Mouse (Mus musculus) spleen, postnatal 4 days (tissue): ENCODE data around the gene Polg.

ENCODE experiments used
- DNase-seq, 2 experiments: peaks; one replicate each; pipeline ENCODE4 v3.0.0; 2022; ENCODE audit warnings: low spot score in 2 of 2

Polg gene

DNA sequence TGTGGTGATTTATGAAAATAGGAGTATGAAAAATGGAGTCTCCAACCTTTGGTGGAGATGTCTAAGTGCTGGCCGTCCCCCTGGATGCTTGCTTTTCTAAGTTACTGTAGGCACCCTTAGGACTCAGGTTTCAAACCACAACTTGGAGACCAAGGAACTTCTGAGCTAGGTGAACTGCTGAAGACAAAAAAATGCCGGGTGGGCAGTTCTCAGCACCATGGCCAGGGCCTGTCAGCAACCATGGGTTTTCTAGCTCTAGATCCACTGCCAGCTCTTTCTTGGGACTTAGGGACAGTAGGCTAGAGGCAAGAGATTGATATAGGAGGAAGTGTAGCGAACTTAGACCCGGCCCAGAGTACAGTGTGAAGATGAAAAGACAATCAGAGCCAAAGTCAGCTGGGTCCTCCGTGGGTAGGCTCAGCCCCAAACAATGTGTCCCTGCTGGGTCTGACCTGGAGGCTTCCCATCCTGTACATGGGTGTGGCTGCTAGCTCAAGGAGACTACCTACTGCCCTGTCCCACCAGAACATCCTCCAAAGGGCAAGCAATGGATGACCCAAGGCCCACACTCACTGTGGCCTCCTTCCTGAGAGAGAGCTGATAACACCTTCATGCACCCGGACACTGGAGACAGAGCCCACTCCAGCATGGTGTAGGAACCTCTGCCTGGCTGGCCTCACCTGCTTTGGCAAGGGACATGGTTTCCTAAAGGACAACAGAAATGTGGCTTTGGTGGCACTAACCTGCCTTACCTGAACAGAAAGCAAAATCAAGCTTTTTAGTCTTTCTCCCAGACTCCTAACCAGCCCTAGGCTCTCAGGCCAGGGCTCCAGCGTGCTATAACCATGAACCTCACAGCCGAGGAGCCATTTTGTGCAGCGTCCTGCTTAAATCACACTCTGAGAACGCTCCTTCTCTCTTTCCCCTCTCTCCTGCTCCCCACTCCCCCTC is 36.3 kb upstream of the Polg start:
- DNase-seq = no peak

- no peak for DNase-seq
These were observed 35.4 kb upstream of the Polg start for GRCm38 (mm10) chr7:79501581-79502031.

DNA sequence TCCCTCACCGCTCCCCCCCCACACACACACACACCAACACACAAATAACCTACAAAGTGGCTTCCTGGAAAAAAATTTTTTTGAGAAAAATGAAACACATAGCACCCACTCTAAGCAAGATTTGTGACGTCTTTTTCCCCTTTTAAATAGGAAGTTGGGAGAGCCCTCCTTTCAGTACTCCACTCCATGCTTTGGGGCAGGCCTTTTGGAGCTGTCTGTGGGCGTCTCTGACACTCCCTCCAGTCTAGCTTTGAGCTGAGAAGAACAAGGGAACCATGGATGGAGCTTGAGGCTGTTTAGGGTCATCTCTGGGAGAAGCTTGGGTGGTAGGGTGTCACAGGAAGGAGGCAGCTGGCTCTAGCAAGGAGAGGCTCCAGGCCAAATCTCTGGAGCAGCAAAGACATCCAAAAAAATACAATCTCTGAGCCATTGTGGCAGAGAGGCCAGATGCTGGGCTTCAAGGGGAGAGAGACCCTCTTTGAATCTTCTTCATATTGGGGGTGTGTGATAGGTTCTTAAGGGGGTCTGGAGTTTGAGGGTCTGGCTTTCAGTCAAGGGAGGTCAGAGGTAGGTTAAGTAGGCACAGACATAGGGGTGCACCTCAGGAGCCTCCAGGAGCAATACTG is 34.6 kb upstream of the Polg start:
- DNase-seq = no peak

- no peak for DNase-seq
These were observed 33.7 kb upstream of the Polg start for GRCm38 (mm10) chr7:79499596-79500570.

DNA sequence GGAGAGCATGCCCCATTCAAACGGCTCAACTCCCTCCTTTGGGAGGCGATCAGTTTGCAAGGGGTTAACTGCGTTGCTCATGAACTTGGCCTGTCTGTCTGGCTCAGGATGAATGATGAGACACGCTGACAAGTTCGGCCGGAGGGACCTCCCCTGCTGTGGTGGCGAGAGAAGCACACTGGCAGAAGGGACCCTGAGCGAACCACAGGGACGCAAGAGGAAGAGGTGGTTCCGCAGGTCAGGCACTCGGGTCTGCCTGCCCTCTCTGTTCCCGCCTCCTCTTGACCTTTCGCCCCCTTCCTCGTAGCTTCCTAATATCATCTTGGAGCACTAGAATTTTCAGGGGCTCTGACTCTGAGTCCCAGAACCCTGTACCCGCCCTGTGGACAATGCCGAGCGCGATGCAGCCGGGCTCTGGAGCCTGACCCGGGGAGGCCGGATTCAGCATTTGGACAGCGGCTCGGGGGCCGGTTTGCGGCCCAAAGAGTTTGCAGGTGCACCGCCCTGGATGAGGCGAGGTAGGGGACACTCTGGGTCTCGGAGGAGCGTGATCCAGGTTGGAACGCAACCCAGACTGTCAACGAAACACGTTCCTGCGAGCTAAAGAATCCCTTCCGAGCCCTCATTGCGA is 32.9 kb upstream of the Polg start:
- DNase-seq = peak; percentile 34 to 75

DNA sequence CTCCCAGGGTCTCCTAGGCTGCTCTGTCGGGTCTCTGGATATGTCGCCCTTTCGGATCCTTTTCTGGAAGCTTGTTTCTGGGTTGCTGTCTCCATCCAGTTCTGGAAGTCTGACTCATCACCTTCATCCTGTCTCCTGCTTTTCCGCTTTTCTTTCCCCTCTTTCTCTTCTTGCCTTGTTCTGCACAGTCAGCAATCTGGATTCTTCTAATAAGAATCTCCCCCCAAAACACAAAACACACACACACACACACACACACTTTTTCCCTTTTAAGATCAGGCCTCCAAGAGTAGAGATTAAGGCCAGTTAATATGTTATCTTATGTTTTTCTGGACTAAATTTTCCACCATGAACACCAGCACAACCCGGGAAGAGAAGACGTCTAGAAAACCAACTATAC is 32.2 kb upstream of the Polg start:
- no peak for DNase-seq

DNA sequence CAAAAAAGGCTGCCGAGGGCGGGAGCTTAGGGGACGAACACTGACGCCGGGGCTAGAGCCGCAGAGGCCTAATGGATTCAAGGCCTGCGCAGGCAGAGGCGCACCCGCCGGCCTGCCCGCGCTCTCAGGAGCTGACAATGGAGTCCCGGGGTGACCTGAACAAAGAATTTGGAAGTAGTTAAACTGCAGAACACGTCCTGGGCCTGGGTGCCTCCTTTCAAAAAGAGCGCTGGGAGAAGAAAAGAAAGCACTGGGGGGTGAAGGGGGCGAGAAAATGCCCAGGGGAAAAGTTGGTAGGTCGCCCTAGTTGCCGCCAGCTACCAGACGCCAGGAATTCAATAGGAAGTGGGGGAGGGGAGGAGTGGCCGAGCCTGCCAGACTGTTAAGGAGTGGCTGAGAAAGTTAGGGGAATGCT is 31.5 kb upstream of the Polg start:
- no peak for DNase-seq

- no peak for DNase-seq
These were observed 30.7 kb upstream of the Polg start for GRCm38 (mm10) chr7:79496816-79497328.

- peak; percentile 76 to 93 for DNase-seq
These were observed 30.0 kb upstream of the Polg start for GRCm38 (mm10) chr7:79495988-79496815.

GRCm38 (mm10) chr7:79493915-79494314 is 27.8 kb upstream of the Polg start:
- DNase-seq = no peak

- no peak for DNase-seq
These were observed 20.4 kb upstream of the Polg start for GRCm38 (mm10) chr7:79486528-79486927.

- peak in 1 of 2 experiments; percentile 11 for DNase-seq
These were observed 8.8 kb upstream of the Polg start for GRCm38 (mm10) chr7:79474831-79475399.

- DNase-seq = no peak
These were observed 7.5 kb upstream of the Polg start for GRCm38 (mm10) chr7:79473496-79474194.

DNA sequence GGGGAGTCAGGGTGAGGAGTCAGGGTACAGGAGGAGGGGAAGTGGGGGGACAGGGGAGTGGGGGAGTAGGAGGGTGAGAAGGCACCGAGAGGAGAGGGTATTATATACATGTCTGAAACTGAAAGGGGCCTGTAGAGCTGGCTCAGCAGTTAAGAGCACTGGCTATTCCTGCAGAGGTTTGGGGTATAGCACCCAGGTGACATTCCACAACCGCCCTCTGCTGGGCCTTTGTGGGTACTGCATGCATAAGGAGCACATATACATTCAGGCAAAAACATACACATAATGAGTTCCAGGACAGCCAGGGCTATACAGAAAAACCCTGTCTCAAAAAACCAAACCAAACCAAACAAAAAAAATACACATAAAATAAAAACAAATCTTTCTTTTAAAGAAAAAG is 6.6 kb upstream of the Polg start:
- no peak for DNase-seq

GRCm38 (mm10) chr7:79471436-79471835 is 5.3 kb upstream of the Polg start:
- no peak for DNase-seq

DNA sequence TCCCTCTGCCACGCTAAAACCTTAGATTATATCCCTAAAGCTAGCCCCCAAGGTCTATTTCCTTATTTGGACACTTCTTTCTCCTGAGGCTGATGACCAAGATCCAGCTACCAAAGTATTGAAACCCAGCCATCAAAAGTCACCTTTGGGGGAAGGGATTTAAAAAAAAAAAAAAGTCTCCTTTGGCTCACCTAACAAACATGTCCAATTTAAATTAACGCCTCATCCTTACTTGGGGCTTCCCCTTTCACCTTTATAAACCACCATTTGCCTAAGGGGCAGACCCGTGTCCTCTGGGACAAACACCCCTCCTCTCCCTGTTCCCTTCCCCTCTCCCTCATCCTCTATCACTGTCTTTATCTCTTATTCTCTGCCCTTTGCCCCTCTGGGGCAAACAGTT is 4.6 kb upstream of the Polg start:
- DNase-seq = no peak

- DNase-seq = no peak
These were observed 3.6 kb upstream of the Polg start for GRCm38 (mm10) chr7:79469766-79470165.

GRCm38 (mm10) chr7:79468994-79469393 is 2.8 kb upstream of the Polg start:
- no peak for DNase-seq

GRCm38 (mm10) chr7:79467951-79468350 is 1.8 kb upstream of the Polg start:
- DNase-seq = no peak
